Mouse (Mus musculus) forelimb bud, embryonic 11.5 days (tissue): ENCODE measurements at regions not wholly inside any gene's neighbourhood (a gene's known extent, or its start where the extent isn't known, plus 50 kb on each side); places are given as distances from the start of the nearest gene placed in this dataset.

Experiments used
- DNase-seq: peaks from one replicate; pipeline ENCODE4 v3.0.0-alpha.2; 2012; ENCODE audit warnings: low read depth, low spot score

GRCm38 (mm10) chr15:63670561-63670960 lies 174.4 kb downstream of the Gsdmc2 start:
- DNase-seq: no peak

DNA sequence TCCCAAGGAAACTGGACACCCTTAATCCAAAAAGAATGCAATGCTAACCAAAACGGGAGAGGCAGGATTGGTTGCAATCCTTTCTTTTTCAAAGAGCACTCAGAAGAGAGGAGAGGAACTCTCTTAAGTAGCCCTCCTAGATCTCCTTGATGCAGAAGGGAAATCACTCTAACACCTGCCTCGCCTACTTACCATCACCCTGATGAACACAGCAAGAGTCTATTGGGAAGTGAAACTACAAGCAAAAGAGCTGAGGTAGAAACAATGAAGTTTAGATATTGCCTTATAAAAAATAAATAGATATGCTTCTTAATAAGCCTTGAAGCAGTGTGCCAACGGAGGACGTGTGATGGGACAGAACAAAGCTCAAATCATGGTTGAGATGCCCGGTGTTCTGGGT lies 177.4 kb downstream of the Gsdmc2 start:
- DNase-seq: no peak

GRCm38 (mm10) chr15:63665517-63665916 lies 179.5 kb downstream of the Gsdmc2 start:
- DNase-seq: no peak

GRCm38 (mm10) chr15:63664877-63665276 lies 180.1 kb downstream of the Gsdmc2 start:
- no peak for DNase-seq

DNA sequence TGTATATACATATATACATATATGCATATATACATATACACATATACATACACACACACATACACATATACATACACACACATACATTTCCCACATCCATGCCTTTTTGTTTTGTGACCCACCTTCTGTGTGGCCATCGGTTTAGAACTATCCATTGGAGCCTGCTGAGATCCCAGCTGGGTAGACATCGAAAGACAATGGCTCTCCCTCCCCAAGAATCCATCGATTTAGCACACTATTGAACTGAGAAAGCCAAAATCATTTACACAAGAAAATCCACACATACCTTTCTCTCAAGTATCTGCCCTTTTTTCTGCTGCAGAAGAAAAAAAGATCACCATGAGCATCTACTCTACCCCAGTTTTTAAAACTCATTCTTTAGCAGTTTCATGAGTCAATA lies 182.8 kb downstream of the Gsdmc2 start:
- no peak for DNase-seq

DNA sequence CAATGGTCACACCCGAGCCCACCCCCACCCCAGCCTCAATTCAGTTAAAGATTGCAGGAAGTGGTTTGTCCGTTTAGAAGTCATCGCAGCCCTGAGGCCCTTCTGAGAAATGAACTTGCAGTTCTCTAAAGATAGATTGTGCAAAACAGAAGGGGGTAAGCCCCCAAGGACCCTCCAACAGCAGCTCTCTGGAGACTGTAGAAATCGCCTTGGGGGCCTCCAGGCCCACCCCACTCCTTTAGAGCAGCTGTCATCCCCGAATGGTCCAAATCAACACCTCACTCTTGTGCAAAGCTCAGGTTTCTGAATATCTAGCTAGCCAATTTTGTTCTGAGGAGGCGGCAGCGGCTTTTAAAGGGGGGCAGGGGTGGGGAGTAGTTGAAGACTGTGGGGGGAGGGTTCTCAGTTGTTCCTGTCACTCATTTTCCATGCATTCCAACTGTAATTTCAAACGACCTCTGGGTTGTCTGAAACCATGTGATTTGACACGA lies 186.9 kb downstream of the Gsdmc2 start:
- peak; percentile 35 for DNase-seq

- peak; percentile 78 for DNase-seq
These were observed 192.6 kb downstream of the Gsdmc2 start for GRCm38 (mm10) chr15:63652216-63652961.

DNA sequence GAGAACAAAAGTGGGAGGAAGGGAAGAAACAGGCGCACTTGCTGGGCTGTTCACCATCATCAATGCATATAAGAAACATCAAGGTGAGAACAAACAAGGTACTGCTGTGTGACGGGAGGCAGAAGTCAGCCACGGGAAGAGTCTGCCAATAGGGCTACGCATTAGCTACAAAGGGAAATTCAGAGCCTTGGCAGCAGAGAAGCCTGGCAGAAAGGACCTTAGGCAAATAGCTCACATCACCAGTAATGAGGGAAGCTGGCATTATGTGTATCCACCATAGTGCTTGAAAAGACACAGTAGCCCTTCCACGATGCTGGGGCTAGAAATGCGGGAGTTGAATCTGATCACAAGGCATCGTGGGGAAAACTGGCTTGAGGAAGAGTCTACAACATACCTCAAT lies 193.9 kb downstream of the Gsdmc2 start:
- no peak for DNase-seq

GRCm38 (mm10) chr15:63648142-63648989 lies 196.6 kb downstream of the Gsdmc2 start:
- DNase-seq: no peak

DNA sequence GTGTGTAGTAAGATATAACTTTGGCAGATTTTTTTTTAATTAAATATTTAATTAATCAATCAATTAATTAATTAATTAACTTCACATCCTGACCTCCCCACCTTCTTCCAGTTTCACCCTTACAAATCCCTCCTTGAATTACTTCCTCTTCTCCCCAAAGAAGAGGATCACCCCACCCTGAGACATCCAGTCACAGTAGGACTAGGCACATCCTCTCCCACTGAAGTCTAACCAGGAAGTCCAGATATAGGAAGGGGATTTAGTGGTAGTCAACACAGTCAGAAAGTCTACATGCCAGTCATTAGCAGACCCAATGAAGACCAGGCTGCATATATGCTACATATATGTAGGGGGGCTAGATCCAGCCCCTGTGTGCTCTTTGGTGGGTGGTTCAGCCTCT lies 220.2 kb downstream of the Gsdmc2 start:
- no peak for DNase-seq

- DNase-seq: peak; percentile 11
These were observed 220.7 kb downstream of the Gsdmc2 start for GRCm38 (mm10) chr15:63624249-63624648.

GRCm38 (mm10) chr15:63616506-63617208 lies 228.3 kb downstream of the Gsdmc2 start:
- no peak for DNase-seq

DNA sequence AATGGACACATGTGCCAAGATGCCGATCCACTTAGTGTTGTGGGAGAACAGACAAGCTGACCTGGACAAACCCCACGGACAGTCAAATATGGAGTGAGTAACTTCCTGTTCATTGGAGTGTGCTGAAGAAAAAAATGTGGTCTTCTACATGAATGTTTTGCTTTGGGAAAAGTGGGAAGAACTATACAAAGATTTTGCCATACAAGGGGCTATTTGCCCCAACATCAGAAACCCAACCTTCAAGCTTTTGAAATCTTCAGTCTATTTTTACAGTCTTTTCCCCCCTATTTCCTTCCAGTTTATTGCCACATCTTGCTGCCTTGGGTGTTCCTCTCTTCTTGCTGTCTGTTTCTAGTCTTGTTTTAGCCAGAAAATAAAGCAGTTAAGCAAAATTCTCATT lies 230.8 kb downstream of the Gsdmc2 start:
- DNase-seq: no peak

DNA sequence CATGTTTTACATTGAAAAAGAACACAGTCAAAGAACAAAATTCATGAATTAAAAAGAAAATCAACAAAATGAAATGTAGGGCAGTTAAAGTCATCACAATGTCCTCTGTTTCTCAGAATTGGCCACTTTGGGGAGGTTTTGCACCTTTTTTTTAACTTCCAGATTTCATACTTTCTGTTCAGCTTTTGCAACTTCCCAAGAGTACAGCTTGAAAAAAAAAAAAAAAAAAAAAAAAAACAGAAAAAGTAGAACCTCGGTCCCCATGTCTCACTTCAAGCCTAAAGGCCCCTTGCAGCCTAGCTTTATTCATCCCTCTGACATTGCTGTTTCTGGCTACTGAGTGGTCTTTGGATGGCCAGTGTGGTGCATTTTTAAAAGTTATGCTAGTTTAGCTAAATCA lies 231.9 kb downstream of the Gsdmc2 start:
- no peak for DNase-seq

DNA sequence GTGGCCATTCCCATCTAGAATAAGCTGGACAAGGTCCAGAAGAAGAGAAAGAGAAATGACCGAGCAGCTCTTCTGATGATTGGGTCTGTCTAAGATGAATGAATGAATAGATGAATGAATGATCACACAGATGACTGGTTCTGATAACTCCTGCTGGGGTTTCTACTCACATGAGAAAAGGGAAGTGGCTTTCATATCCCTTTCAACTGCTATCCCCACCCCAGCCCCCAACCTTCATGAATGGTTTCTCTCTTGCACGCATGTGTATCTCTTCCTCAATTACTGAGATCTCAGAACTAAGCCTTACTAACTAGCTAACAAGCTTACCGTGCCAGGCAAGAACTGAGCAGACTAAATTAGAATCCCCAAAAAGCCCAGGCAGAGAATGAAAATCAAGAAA lies 233.8 kb downstream of the Gsdmc2 start:
- no peak for DNase-seq

DNA sequence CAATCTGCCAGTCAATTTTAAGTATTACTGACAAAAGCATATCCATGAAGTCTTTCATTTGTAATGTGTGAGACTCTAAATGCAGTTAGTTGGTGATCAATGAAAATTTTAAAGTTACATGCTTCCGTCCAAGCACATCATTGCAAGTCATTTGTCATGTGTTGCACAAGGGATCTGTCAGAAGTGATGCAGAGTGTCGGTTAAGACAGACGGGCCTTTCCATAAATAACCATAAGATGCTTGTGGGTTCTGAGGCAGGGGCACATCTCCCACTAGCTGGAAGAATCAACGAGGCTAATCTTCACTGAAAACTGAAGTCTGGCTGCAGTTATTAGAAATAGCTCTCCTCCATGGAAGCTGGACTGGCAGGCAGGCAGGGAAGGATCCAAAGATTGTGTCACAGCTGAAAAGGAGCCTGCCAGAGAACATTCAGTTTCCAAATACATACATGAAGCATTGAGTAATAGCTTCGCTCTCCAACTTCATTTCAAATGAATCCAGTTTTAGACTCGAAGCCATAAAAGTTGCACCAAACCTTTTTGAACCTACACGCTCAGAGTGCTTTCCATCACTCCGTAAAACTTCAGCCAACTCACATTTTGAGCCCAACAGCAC lies 241.8 kb downstream of the Gsdmc2 start:
- no peak for DNase-seq

DNA sequence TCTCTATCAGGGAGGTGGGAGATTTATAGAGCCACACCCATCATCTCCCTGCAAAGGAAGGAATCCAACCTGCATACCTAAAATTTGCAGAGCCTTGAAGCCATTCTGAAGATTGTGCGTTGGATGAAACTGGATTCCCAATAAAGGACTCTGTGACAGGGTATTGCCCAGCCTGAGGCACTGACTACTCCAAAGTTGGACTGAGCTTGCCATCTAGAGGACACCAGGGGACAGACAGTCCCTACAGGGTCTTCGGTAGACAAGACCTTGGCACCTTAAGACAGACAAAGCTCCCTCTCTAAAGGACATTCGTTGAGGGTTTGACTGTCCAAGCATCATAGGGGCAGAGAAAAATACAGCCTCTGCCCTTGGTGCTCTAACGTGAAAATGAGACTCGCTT lies 243.4 kb downstream of the Gsdmc2 start:
- peak; percentile 59 for DNase-seq

DNA sequence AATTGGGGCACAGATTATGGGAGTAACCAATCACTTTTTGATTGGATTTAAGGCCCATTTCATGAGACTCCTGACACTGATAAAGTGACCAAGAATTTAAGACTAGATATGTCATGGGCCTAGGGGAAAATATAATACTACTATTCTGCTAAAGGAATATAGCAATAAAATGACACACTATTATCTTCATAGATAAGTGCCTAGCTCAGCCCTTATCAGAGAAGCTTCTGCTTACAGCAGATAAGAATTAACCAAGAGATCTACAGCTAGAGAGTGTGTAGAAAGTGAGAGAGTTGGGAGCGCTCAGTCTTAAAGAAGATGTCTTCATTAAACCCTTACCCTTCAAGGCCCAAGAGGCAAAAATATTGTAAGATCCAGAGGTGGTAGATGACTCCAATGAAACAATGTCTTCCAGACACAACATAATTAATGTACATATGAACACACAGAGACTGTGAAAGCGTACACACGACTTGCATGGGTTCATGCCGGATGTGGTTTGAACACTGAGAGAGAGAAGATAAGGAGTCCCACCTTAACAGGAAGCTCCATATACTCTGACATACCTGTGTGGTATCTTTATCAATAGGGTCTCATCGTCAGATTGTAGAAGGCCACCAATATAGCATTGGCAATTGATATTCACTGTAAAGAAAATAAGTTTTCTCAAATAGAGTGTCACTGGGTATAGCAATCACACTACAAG lies 252.1 kb downstream of the Gsdmc2 start:
- DNase-seq: no peak

DNA sequence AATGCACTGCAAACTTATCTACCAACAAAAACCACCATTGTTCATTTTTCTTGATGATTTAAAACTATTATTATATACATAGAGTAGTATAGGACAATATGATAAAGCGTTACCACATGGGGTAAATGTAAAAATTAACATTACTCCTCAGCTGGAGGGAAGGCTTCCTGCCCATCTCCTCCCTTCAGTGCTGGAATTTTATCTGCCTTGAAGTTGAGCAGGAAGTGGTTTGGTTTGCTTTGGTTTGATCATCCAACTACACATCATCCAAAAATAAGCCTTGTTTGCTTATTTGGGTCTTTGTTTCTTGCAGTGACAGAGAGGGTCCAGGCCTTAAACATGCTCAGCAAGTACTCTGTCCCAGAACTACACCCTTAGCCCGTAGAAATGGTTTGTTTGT lies 285.7 kb downstream of the Gsdmc2 start:
- DNase-seq: no peak

GRCm38 (mm10) chr15:63558691-63559090 lies 286.3 kb downstream of the Gsdmc2 start:
- no peak for DNase-seq

DNA sequence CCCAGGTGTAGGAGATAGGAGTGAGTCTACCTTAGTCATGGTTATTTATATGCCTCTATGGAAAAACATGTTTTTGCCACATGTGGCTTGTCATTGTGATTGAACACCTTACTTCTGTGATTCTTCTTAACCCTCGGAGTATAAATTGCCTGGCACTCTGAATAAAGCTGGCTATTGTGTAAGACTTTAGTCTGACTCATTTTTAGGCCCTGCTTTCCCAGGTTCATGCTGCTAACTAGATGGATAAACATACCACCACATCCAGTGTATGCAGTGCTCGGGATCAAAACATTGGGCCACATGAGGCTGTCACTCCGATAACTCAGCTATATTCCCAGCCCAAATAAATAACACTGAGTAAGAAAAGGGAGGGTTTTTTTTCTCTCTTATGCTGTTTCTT lies 287.2 kb downstream of the Gsdmc2 start:
- DNase-seq: no peak
